Mouse (Mus musculus): ENCODE results near the gene Gm8362.
"Not testable (repeated sequence)": the region's sequence is repeated elsewhere in the genome, so short reads cannot be mapped to it uniquely, and the experiment has no call there.

The Gm8362 gene

GRCm38 (mm10) chr14:6774311-6774710, at the start of gene Gm8362:
TSS of gene Gm8362 (minus strand) at chr14:6774411.
- DNase-seq: not testable (repeated sequence)

GRCm38 (mm10) chr14:6823297-6823696, 49.1 kb upstream of the Gm8362 start:
- DNase-seq: not testable (repeated sequence)

- peak; percentile 2 for DNase-seq
Observed at GRCm38 (mm10) chr14:6757231-6757536, 17.0 kb downstream of the Gm8362 start.

- DNase-seq: peak; percentile 10
Observed at GRCm38 (mm10) chr14:6756384-6757230, 17.6 kb downstream of the Gm8362 start.

- not testable (repeated sequence) for DNase-seq
Observed at GRCm38 (mm10) chr14:6742232-6742631, 32.0 kb downstream of the Gm8362 start, which contains the start of gene Gm3636. TSS of gene Gm3636 (minus strand) at chr14:6742332.

- not testable (repeated sequence) for DNase-seq
Observed at GRCm38 (mm10) chr14:6720151-6720550, 54.1 kb downstream of the Gm8362 start, which contains the start of gene Gm8050. TSS of gene Gm8050 (minus strand) at chr14:6720251.
